Mouse (Mus musculus): Measurements from ENCODE around the gene Grid2. TPM values are rescaled to one million over a fixed set of nuclear protein-coding genes. Genes with fewer than 3 reads are reported as not detected.

Gene Grid2
- total and polyA plus RNA-seq, 3 experiments: not detected

DNA sequence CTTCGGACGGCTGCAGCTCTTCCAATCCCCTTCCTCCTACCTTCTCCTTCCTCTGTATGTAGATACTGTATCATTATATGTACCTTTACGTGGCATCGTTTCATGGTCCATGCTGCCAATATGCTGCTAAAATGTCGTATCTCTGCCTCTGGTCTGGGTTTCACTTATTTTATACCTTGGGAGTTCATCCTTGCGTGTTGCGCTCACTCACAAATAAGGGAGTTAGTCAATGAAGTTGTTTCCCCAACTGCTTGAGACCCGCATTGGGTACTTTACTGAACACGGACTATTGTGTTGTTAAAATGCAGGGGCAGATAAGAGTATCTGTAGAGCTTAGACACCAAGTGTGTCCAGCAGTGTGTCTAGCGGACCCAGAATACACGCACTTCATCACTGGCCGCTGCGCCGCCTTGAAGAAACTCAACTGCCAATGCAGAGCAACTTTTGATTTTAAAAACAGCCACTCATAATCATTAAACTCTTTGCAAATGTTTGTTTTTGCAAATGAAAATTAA is 1474.9 kb downstream of the Grid2 start:
- Histone ChIP-seq H3K27me3 (ENCODE audit: control insufficient read depth in 1 of 2, insufficient read depth in 2 of 2, low read length in 2 of 2) (no peaks in the 10 kb centered on the region), H3K4me3 (ENCODE audit: control insufficient read depth in 1 of 2, insufficient read depth in 1 of 2, low read depth in 2 of 2, low read length in 2 of 2) (no peak overlapping the region), H3K9ac (ENCODE audit: control insufficient read depth, low read depth, low read length, poor library complexity, severe bottlenecking) (no peak overlapping the region), H3K4me1 (ENCODE audit: control insufficient read depth in 1 of 2, insufficient read depth in 2 of 2, low read length in 2 of 2) (no peaks in the 10 kb centered on the region), H3K27ac (ENCODE audit: control insufficient read depth, low read depth, low read length) (no peak overlapping the region), H3K9me3 (replicated peaks; ENCODE audit: insufficient read depth, low read length) (no peaks in the 10 kb centered on the region), H3K36me3 (ENCODE audit: control insufficient read depth in 1 of 2, insufficient read depth in 2 of 2, low read length in 2 of 2) (no peaks in the 10 kb centered on the region), H3K79me2 (ENCODE audit: control insufficient read depth, insufficient read depth, low read length, poor library complexity) (no peaks in the 10 kb centered on the region)
- TF ChIP-seq E2F4 (IDR thresholded peaks at IDR 0.05; ENCODE audit: borderline replicate concordance, low read depth, low read length): no peak
- TF ChIP-seq POLR2A (IDR thresholded peaks at IDR 0.05; ENCODE audit: control insufficient read depth in 1 of 2, insufficient read depth in 1 of 2, low read depth in 1 of 2, low read length in 2 of 2, poor library complexity in 1 of 2): no peak
- TF ChIP-seq ZNF384 (IDR thresholded peaks at IDR 0.05; ENCODE audit: low read depth, low read length): no peak
- TF ChIP-seq POLR2AphosphoS2 (IDR thresholded peaks at IDR 0.05; ENCODE audit: low read length): no peak
- TF ChIP-seq NRF1 (IDR thresholded peaks at IDR 0.05; ENCODE audit: insufficient read depth, low read depth, low read length, poor library complexity, severe bottlenecking): no peak
- TF ChIP-seq MAX (IDR thresholded peaks at IDR 0.05; ENCODE audit: low read length): no peak
- no peak for TF ChIP-seq MYB (IDR thresholded peaks at IDR 0.05; ENCODE audit: low read depth, low read length)
- no peak for DNase-seq (ENCODE audit: low read depth, low spot score)

DNA sequence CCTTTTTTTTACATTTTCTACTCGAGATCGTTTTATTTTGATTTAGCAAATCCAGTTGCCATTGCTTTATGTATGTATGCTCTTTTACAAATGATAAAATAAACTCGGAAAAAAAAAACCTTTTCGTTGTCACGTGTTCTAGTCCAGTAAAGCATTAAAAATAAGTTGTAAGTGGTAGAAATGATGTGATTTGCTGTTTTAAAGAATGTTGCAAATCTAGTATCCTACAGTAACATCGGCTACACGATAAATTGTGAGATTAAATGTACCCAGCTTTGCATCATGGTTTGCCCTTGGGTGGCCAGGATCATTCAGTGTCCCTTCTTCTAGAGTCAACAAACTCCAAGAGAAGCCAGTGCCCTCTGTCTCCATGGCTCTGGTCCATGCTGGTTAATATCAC is 1475.5 kb downstream of the Grid2 start:
- DNase-seq (ENCODE audit: low read depth, low spot score): no peak
- H3K9me3 ChIP-seq (replicated peaks; ENCODE audit: insufficient read depth, low read length): no peaks in the 10 kb centered on the region
- H3K4me3 ChIP-seq (ENCODE audit: control insufficient read depth in 1 of 2, insufficient read depth in 1 of 2, low read depth in 2 of 2, low read length in 2 of 2): no peak overlapping the region
- no peak overlapping the region for H3K9ac ChIP-seq (ENCODE audit: control insufficient read depth, low read depth, low read length, poor library complexity, severe bottlenecking)
- H3K27me3 ChIP-seq (ENCODE audit: control insufficient read depth in 1 of 2, insufficient read depth in 2 of 2, low read length in 2 of 2): no peaks in the 10 kb centered on the region
- TF ChIP-seq CHD1 (IDR thresholded peaks at IDR 0.05; ENCODE audit: low read depth, low read length) (no peak), RAD21 (IDR thresholded peaks at IDR 0.05; ENCODE audit: low read depth, low read length) (no peak), TCF12 (IDR thresholded peaks at IDR 0.05; ENCODE audit: low read depth, low read length) (no peak), CTCF (IDR thresholded peaks at IDR 0.05 in 2 of 3, conservative IDR thresholded peaks at IDR 0.05 in 1 of 3; ENCODE audit: control insufficient read depth in 1 of 3, insufficient read depth in 1 of 3, low read depth in 2 of 3, low read length in 3 of 3, poor library complexity in 1 of 3, severe bottlenecking in 1 of 3) (no peak), HCFC1 (IDR thresholded peaks at IDR 0.05; ENCODE audit: low read depth, low read length) (no peak), MAX (IDR thresholded peaks at IDR 0.05; ENCODE audit: low read length) (no peak)
- H3K79me2 ChIP-seq (ENCODE audit: control insufficient read depth, insufficient read depth, low read length, poor library complexity): no peaks in the 10 kb centered on the region
- no peaks in the 10 kb centered on the region for H3K4me1 ChIP-seq (ENCODE audit: control insufficient read depth in 1 of 2, insufficient read depth in 2 of 2, low read length in 2 of 2)
- no peaks in the 10 kb centered on the region for H3K36me3 ChIP-seq (ENCODE audit: control insufficient read depth in 1 of 2, insufficient read depth in 2 of 2, low read length in 2 of 2)
- H3K27ac ChIP-seq (ENCODE audit: control insufficient read depth, low read depth, low read length): no peak overlapping the region

DNA sequence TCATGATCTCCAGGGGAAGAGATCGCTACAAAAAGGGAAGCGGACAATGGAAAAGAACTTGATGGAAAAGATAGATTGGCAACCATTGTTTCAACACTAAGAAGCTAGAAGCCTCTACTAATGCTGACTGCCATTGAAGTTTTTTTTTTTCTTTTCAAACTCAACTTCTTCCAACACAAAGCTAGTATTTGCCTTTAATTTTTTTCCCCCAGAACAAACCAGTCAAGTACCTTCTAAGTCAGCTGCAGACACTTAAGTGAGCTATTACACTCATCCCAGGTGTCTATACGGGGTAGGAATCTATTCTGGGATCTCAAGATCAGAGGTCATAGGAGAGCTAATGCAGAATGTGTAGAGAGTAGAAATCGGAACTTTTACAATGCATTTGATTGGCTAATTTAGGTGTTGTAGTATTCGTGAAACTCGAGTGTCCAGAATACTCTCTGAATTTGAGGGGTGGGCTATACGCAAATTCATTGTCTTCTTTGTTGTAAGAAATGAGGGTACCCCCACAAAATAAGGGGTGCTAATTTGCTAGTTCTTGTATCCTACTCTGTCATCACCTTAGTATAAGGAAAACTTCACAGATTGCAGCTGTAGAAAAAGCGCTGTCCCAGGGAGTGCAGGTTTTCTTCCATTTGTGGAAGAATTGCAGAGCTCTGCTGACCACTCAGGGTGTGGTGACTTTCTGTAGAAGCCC is 1476.1 kb downstream of the Grid2 start:
- Histone ChIP-seq H3K27ac (ENCODE audit: control insufficient read depth, low read depth, low read length) (no peak overlapping the region), H3K9me3 (replicated peaks; ENCODE audit: insufficient read depth, low read length) (no peaks in the 10 kb centered on the region), H3K4me3 (ENCODE audit: control insufficient read depth in 1 of 2, insufficient read depth in 1 of 2, low read depth in 2 of 2, low read length in 2 of 2) (no peak overlapping the region), H3K27me3 (ENCODE audit: control insufficient read depth in 1 of 2, insufficient read depth in 2 of 2, low read length in 2 of 2) (no peaks in the 10 kb centered on the region), H3K79me2 (ENCODE audit: control insufficient read depth, insufficient read depth, low read length, poor library complexity) (no peaks in the 10 kb centered on the region), H3K9ac (ENCODE audit: control insufficient read depth, low read depth, low read length, poor library complexity, severe bottlenecking) (no peak overlapping the region), H3K4me1 (ENCODE audit: control insufficient read depth in 1 of 2, insufficient read depth in 2 of 2, low read length in 2 of 2) (no peaks in the 10 kb centered on the region), H3K36me3 (ENCODE audit: control insufficient read depth in 1 of 2, insufficient read depth in 2 of 2, low read length in 2 of 2) (no peaks in the 10 kb centered on the region)
- no peak for DNase-seq (ENCODE audit: low read depth, low spot score)
- TF ChIP-seq ZMIZ1 (IDR thresholded peaks at IDR 0.05; ENCODE audit: low read depth, low read length) (no peak), MAX (IDR thresholded peaks at IDR 0.05; ENCODE audit: low read length) (no peak), SMC3 (IDR thresholded peaks at IDR 0.05; ENCODE audit: low read depth, low read length) (no peak)

Measured in MEL (cell line).